Mouse (Mus musculus): Measurements from ENCODE around the gene Frmd5. TPM values are rescaled to one million over a fixed set of nuclear protein-coding genes. Genes with fewer than 3 reads are reported as not detected.

Frmd5 gene
- polyA plus RNA-seq (2021; fragmentation: Nextera tagmentation), result 4.0 and 5.0 TPM in 2 replicates
- long read RNA-seq, experiment 1, partial matches to known transcripts, result 1 of 3 reads
- long read RNA-seq, experiment 1, other reads (novel, unspliced or antisense), result 2 of 3 reads
- long read RNA-seq, experiment 2, partial matches to known transcripts, result 10 of 40 reads
- long read RNA-seq, experiment 2, other reads (novel, unspliced or antisense), result 30 of 40 reads

GRCm38 (mm10) chr2:121806959-121807653, at the start of gene Frmd5:
Gene Frmd5 (minus strand): TSS chr2:121807087.

DNA sequence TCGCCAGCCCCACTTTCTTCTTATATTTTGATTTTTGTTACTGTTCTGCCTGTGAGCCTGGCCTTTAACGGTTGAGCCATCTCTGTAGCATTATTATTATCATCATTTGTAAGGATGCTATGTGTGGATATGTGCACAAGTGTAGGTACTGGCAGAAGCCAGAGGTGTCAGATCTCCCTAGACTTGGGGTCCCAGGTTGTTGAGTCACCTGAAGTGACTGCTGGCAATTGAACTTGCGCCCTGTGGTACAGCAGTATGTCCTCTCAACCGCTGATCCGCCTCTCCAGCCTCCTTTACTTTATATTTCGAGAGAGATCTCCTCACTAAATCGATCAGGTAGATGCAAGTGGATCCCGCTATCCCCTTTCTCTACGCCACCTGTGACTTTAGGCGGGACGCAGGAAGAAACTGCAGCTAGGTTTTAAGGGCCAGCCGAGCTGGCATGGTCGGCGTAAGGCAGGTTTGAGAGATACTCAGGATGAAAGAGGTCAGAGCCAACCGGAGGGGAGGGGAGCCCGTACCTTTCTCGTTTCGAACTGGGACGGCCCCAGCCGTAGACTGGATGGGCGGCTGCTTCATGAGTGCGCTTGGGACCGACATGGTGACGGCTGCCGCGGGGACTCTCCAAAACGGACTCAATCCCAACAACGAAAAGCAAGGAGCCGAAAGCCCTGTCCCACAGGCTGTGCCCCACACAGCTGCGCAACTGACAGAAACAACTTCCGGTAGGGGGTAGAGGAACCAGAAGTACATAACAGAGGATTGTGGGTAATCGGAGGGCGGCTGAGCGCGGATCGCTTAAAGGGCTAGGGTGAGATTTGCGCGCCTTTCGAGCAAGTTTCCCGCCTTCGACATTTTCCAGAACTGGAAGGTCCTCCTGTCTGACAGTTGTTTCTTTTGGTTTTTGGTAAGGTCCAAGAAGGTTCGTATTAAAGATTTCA, 300.7 kb downstream of the Frmd5 start, which contains the start of the genes Mfap1a and Wdr76:
TSS of gene Mfap1a (minus strand) at position 724 of the 941 bp plus-strand sequence.
TSS of gene Wdr76 (plus strand) at position 782 of the 941 bp plus-strand sequence.

Other genes with a start within 250 kb of the Frmd5 start
- 28.1 and 30.4 TPM in 2 replicates for gene Casc4, start 59.9 kb upstream of the Frmd5 start, polyA plus RNA-seq (2021; fragmentation: Nextera tagmentation)
- 15.5 and 21.4 TPM in 2 replicates for gene Ctdspl2, start 148.9 kb upstream of the Frmd5 start, polyA plus RNA-seq (2021; fragmentation: Nextera tagmentation)
- not detected in 2 replicates for gene Mageb3, start 149.0 kb upstream of the Frmd5 start, polyA plus RNA-seq (2021; fragmentation: Nextera tagmentation)
- 23.1 and 26.8 TPM in 2 replicates for gene Eif3j1, start 221.5 kb upstream of the Frmd5 start, polyA plus RNA-seq (2021; fragmentation: Nextera tagmentation)